Mouse (Mus musculus): ENCODE measurements around the gene Oas3.
A peak's percentile ranks its signal among the peaks of the same experiment; 100 is the strongest.

Gene Oas3

GRCm38 (mm10) chr5:120751206-120751605 is 26.3 kb downstream of the Oas3 start:
- DNase-seq, result no peak

- DNase-seq, result no peak
Observed at GRCm38 (mm10) chr5:120749688-120750087, 27.8 kb downstream of the Oas3 start, which contains the start of gene Oas2. Gene Oas2 (minus strand): TSS chr5:120749853.

- DNase-seq, result peak; percentile 39 to 68
Observed at GRCm38 (mm10) chr5:120746451-120746850, 31.0 kb downstream of the Oas3 start.

GRCm38 (mm10) chr5:120742125-120742524 is 35.3 kb downstream of the Oas3 start:
- DNase-seq, result peak; percentile 11 to 52

- DNase-seq, result no peak
Observed at GRCm38 (mm10) chr5:120734380-120734990, 43.0 kb downstream of the Oas3 start.

DNA sequence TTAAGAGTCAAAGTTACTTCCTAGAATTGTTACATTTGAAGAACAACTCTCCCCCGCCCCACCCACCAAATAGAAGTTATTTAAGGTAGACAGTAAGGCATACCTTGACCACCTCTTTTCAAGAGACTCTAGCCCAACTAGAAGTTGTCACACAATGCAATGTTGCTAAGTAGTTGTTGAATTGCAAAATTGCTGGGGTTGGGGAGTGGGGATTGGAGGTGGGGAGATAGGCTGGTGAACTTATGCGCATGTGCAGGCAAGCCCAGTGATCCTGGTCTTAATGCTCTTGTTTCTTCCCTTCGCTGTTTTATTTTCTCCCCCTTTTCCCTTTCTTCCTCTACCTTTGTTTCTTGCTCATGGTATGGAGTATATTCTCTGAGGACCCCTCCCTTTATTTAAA is 43.8 kb downstream of the Oas3 start:
- DNase-seq, result no peak

DNA sequence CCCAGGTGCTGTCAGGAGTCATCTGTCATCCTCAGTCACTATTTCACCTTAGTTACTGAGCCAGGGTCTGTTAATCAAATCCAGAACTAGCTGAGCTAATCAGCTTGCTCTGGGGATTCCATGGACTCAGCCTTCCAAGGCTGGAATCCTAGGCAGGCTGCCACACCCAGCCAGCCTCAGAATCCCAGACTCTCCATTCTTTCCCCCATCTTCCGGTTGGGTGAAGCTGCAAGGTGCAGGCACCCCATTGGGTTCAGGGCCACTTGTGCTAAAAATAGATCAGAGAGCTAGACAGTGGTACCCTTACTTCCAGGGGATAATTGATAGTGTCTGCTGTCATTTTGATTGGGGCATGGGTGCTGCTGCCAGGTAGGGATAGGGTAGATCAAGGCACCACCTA is 44.7 kb downstream of the Oas3 start:
- DNase-seq, result no peak

- no peak for DNase-seq
Observed at GRCm38 (mm10) chr5:120729319-120729718, 48.1 kb downstream of the Oas3 start.

DNA sequence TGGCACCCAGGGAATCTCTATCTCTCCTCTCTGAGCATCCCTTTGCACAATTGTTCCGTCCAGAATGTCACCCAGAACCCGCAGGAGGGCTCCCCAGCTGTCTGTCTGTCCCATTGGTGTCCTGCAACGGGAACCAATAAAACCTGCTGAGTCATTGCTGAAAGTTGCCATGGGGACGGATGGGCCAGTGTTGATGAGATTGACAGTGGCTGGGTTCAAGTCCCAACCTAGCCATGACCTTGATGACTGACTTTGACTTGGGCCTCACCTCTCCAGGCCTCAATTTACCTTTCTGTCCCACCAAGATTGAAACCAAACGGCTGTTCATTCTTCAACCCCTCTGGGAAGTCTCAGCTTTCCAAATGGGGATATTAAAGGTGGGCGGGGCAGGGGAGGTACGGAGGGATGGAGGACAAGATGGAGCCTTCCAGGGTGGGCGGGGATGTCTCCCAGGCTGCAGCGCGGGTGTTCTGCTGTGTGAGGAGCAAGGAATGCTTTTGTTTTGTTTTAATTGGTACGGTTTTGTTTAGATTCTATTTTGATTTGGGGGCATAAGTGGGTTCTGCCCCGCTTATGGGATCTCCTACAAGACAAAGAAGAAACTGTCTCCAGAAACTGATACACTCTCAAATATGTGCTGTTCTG is 51.5 kb downstream of the Oas3 start:
- no peak for DNase-seq

- DNase-seq, result no peak
Observed at GRCm38 (mm10) chr5:120721005-120721404, 56.5 kb downstream of the Oas3 start.

GRCm38 (mm10) chr5:120718600-120719378 is 58.7 kb downstream of the Oas3 start:
- DNase-seq, result no peak

GRCm38 (mm10) chr5:120717136-120717535 is 60.3 kb downstream of the Oas3 start:
- DNase-seq, result no peak

GRCm38 (mm10) chr5:120714314-120714713 is 63.1 kb downstream of the Oas3 start:
- DNase-seq, result peak; percentile 44 to 85

- DNase-seq, result no peak
Observed at GRCm38 (mm10) chr5:120712721-120713120, 64.7 kb downstream of the Oas3 start.

DNA sequence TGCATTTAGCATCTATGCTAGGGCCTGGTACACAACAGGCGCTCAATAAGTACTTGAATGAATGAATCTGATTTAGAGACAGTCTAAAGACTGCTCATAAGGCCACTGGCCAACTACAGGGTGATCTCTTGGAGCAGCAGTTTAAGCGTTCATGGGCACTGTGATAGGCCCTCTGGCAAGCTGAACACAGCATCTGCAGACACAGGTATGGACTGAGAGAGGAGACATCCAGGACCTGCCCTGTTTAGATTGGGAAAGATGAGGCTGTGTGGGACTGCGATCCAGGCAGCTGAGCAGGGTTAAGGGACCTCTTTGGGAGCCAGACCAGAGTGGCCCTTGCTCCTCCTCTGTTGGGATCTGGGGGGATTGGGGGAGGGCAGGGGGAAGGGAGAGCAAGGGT is 65.6 kb downstream of the Oas3 start, which contains the start of gene Dtx1:
Gene Dtx1 (minus strand): TSS at position 101 of the 400 bp plus-strand sequence.
- no peak for DNase-seq

GRCm38 (mm10) chr5:120711416-120711815 is 66.0 kb downstream of the Oas3 start:
- peak in 1 of 2 experiments; percentile 43 for DNase-seq

DNA sequence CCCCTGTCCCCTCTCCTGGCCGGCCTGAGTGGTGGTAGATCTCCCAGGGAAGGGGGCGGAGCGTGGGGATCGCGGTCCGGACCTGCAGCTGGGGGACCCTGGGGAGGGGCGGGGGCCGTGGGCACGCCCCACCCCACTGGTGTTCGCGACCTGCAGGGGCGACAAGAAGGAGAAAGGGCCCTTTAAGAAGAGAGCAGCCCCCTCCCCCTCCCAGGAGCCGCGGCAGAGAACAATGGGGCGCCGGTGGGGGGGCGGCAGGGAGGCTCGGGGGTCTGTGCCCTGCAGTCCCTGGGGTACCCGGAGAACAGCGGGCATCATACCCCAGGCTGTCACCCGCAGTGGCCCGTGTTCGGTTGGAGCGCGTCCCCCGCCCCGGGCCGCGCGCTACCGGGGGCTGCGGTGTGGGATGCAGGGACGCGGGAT is 66.6 kb downstream of the Oas3 start:
- DNase-seq, result no peak

DNA sequence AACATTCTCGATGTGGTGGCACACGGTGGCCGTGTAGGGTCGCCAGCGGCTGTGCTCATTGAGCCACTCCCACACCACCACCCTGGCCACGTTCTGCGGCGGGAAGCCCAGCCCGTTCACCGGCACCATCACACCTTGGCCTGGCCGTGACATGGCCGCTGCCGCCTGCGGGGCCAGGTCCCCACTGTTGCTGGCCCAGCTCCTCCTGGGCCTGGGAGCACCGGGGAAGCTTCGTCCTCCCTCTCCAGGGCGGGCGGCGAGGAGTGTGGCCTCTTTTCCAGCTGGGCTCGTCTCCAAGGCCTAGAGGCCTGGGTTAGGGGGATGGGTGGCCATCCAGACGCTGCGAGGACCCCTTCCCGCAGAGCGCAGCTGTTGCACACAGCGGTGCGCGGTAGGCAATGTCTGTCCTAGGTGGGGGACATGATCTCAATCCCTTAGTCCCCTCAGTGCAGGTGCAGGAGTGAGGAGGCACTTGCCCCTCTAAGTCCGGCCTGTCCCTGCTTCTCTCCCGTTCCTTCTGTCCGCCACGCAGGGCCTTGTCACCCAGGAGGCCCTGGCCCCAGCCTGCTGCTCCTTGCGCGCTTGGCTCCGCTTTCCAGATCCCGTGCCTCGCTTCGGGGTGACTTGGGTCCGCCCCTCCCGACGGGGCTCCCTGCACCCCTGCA is 67.2 kb downstream of the Oas3 start:
- no peak for DNase-seq

DNA sequence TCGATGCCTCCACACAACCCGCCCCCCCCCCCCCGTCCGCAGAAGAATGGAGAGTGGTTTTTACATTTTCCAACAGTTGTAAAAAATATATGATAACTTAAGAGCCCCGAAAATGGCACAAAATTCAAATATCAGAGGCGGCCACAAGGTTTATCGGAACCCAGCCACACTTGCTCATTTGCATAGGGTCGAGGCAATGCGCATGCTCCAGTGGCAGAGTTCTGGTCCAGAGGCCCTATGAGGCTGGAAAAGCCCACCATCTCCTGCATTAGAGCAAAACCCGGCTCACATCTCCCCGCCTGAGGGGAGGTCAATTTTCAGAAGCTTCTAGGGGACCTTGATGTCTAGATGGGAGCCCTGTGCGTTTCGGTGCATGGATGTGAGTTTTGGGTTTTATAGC is 70.5 kb downstream of the Oas3 start:
- no peak for DNase-seq

DNA sequence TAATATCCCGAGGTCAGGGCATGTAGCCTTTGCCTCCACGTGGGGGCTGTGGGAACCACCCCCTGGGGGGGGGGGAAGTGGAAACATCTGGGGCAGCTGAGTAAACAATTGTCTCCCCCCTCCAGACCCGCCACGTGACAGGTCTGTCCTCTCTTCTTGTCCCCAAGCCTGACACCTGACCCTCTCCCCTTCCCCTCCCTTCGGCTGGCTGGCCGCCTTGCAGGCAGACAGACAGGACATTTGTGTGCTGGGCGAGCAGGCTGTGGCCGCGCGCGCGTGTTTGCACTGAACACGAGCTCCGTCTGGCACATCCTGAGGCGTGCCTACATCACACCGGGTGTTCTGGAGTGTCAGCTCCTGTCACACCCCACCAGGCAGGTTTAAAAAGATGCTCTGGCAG is 70.9 kb downstream of the Oas3 start:
- no peak for DNase-seq

GRCm38 (mm10) chr5:120704421-120704820 is 73.0 kb downstream of the Oas3 start:
- DNase-seq, result no peak

DNA sequence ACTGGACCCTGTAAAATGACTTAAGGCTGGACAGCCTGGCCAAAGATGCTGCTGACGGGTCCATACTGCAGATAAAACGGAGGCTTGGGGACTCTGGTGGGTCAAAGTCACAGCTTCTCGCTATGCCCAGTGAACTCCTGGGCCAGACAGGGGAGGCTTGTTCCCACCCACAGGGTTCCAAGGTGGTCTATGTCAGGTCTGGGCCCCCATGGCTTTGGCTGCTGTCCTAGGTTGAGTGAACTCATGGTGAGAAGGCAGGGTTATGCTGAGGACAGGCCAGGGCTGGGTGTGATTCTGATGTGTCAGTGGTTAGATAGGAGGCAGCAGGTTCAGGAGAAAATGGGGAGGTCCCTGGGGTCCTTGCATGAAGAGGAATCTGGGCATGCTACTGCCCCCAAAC is 73.8 kb downstream of the Oas3 start:
- DNase-seq, result no peak
